Mouse (Mus musculus) lung, postnatal 0 days (tissue): ENCODE data around the gene R3hdm4.

ENCODE experiments used
- CTCF ChIP-seq: IDR thresholded peaks from 2 replicates; pipeline ENCODE4 v1.5.1; 2016; ENCODE audit warnings: antibody characterized with exemption, mild to moderate bottlenecking
- EP300 ChIP-seq: IDR thresholded peaks from 2 replicates; pipeline ENCODE4 v1.6.1; 2016; ENCODE audit warnings: antibody characterized with exemption, mild to moderate bottlenecking, control low read depth

DNA sequence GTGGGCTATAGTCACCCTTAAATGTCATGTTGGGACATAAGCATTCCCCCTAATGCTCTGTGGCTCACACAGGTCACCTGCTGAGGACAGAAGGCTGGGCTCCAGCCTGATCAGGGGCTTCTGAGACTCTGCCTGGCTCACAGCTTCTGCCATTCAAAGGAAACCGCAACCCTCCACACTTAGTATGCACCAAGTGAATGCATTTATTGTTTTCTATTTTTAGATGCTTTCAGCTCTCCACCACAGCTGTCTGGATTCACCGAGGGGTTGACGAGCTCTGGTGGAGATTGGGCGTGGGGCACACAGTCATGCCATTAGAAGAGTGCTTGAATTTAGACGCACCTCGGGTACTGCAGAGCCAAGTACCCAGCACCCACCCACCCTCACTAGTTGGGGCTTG lies 47.7 kb downstream of the R3hdm4 start:
- TF ChIP-seq EP300 = no peak
- no peak for TF ChIP-seq CTCF
